Mouse (Mus musculus) heart, postnatal 0 days (tissue): Measurements from ENCODE around the gene Hmga2.

Experiments used
- CTCF ChIP-seq: IDR thresholded peaks from 2 replicates; pipeline ENCODE4 v1.5.1; 2016; ENCODE audit warnings: antibody characterized with exemption, control low read depth, low read depth
- EP300 ChIP-seq: IDR thresholded peaks from 2 replicates; pipeline ENCODE4 v1.6.1; 2016; ENCODE audit warnings: antibody characterized with exemption, low read depth

- TF ChIP-seq CTCF (no peak), EP300 (no peak)
Measured at GRCm38 (mm10) chr10:120522959-120523358, 46.7 kb upstream of the Hmga2 start.
